Mouse (Mus musculus) lung, adult 2 months (tissue): ENCODE measurements around the gene Arl8b. TPM values are rescaled to one million over a fixed set of nuclear protein-coding genes. Genes with fewer than 3 reads are reported as not detected.

Source experiments
- DNase-seq: peaks from one replicate; pipeline ENCODE4 v3.0.0; 2022
- H3K4me1 ChIP-seq: fragments of 200-500 bp; 2 replicates; pipeline ENCODE4 v1.6.1; 2011; ENCODE audit warnings: low read length; ENCODE audit not compliant: control insufficient read depth, insufficient read depth
- H3K4me3 ChIP-seq: fragments of 200-500 bp; replicated peaks from 2 replicates; pipeline ENCODE3; 2011; ENCODE audit warnings: low read depth, mild to moderate bottlenecking, control low read depth, low read length; ENCODE audit errors: extremely low read depth
- CTCF ChIP-seq: fragments of 200-500 bp; IDR thresholded peaks from 2 replicates; pipeline ENCODE4 v1.5.1; 2011; ENCODE audit warnings: mild to moderate bottlenecking, low read length, control low read depth; ENCODE audit not compliant: insufficient read depth
- POLR2A ChIP-seq: fragments of 200-500 bp; IDR thresholded peaks from 2 replicates; pipeline ENCODE4 v1.6.1; 2011; ENCODE audit warnings: low read depth, mild to moderate bottlenecking, control low read depth, low read length, borderline replicate concordance; ENCODE audit errors: extremely low read depth
- WGBS: fragments of 180-500 bp; shearing (Covaris S2); methylation state at CpG from one replicate; pipeline ENCODE4 v1.1.7; 2018; 5-methylcytosine and 5-hydroxymethylcytosine counted together
- polyA plus RNA-seq: library from polyadenylated mRNA; depleted of rRNA; stranded (reverse); fragments of >200 nt; gene quantifications from 2 replicates; pipeline ENCODE4 v1.2.3, GENCODE M21; 2012

Arl8b gene
- polyA plus RNA-seq, 1 experiment = 19.4 TPM

- H3K4me1 ChIP-seq = peaks cover 7% of the 10 kb centered on the region
- 71% methylated on average over 1 of the region's 1 CpGs for WGBS
Observed at GRCm38 (mm10) chr6:108808786-108809185, 25.9 kb downstream of the Arl8b start.

GRCm38 (mm10) chr6:108810237-108810636 lies 27.3 kb downstream of the Arl8b start:
- 75% methylated on average over 10 of the region's 10 CpGs for WGBS
- H3K4me3 ChIP-seq = no peak overlapping the region

More at GRCm38 (mm10) chr6:108808786-108809185, 25.9 kb downstream of the Arl8b start:
- no peak for DNase-seq
- H3K4me3 ChIP-seq = no peak overlapping the region
- no peak for TF ChIP-seq POLR2A
- no peak for TF ChIP-seq CTCF

GRCm38 (mm10) chr6:108812134-108812533 lies 29.2 kb downstream of the Arl8b start:
- no peak for DNase-seq
- H3K4me3 ChIP-seq = no peak overlapping the region
- H3K4me1 ChIP-seq = no peaks in the 10 kb centered on the region; the same call in 1 of the 2 replicates
- 88% methylated on average over 2 of the region's 2 CpGs for WGBS
- no peak for TF ChIP-seq POLR2A
- no peak for TF ChIP-seq CTCF

More at GRCm38 (mm10) chr6:108810237-108810636, 27.3 kb downstream of the Arl8b start:
- peaks cover 2% of the 10 kb centered on the region; the same call in 1 of the 2 replicates for H3K4me1 ChIP-seq
- DNase-seq = no peak
- no peak for TF ChIP-seq POLR2A
- TF ChIP-seq CTCF = no peak

GRCm38 (mm10) chr6:108817510-108817909 lies 34.6 kb downstream of the Arl8b start:
- WGBS = 79% methylated on average over 4 of the region's 4 CpGs

GRCm38 (mm10) chr6:108824816-108825545 lies 42.1 kb downstream of the Arl8b start:
- DNase-seq = no peak

More at GRCm38 (mm10) chr6:108817510-108817909, 34.6 kb downstream of the Arl8b start:
- no peaks in the 10 kb centered on the region for H3K4me1 ChIP-seq
- no peak overlapping the region for H3K4me3 ChIP-seq
- TF ChIP-seq CTCF = no peak
- no peak for TF ChIP-seq POLR2A
- no peak for DNase-seq

GRCm38 (mm10) chr6:108826070-108826469 lies 43.2 kb downstream of the Arl8b start:
- TF ChIP-seq POLR2A (no peak), CTCF (no peak)
- DNase-seq = no peak
- Histone ChIP-seq H3K4me3 (no peak overlapping the region), H3K4me1 (peaks cover 14% of the 10 kb centered on the region)
- WGBS = 51% methylated on average over 3 of the region's 3 CpGs

More at GRCm38 (mm10) chr6:108824816-108825545, 42.1 kb downstream of the Arl8b start:
- 20% methylated on average over 7 of the region's 7 CpGs for WGBS
- TF ChIP-seq CTCF (no peak), POLR2A (no peak)
- Histone ChIP-seq H3K4me1 (peaks cover 11% of the 10 kb centered on the region), H3K4me3 (no peak overlapping the region)

GRCm38 (mm10) chr6:108827336-108827920 lies 44.5 kb downstream of the Arl8b start:
- H3K4me1 ChIP-seq = peaks cover 18% of the 10 kb centered on the region
- WGBS = 41% methylated on average over 5 of the region's 5 CpGs
- peak overlapping the region; percentile 52 for H3K4me3 ChIP-seq
- TF ChIP-seq POLR2A = no peak
- DNase-seq = no peak

- Histone ChIP-seq H3K4me3 (peak within 1 kb of the TSS; percentile 87), H3K4me1 (peaks cover 18% of the 10 kb centered on the region)
- DNase-seq = peak; percentile 99
- no peak for TF ChIP-seq CTCF
- TF ChIP-seq POLR2A = peak; percentile 58; the same call in 1 of the 2 replicates
- under 1% methylated on average over 67 of the region's 67 CpGs for WGBS
Observed at GRCm38 (mm10) chr6:108828234-108828868, 45.5 kb downstream of the Arl8b start, which contains the start of gene Edem1. Gene Edem1, plus strand, starts transcription at chr6:108828641.

GRCm38 (mm10) chr6:108828872-108829271 lies 46.0 kb downstream of the Arl8b start:
- WGBS = under 1% methylated on average over 56 of the region's 56 CpGs
- H3K4me3 ChIP-seq = peak overlapping the region; percentile 87
- H3K4me1 ChIP-seq = peaks cover 18% of the 10 kb centered on the region
- no peak for TF ChIP-seq POLR2A
- TF ChIP-seq CTCF = no peak
- DNase-seq = no peak
